Mouse (Mus musculus) layer of hippocampus, adult 8-10 months (tissue): ENCODE measurements at regions not wholly inside any gene's neighbourhood (a gene's known extent, or its start where the extent isn't known, plus 50 kb on each side); places are given as distances from the start of the nearest gene placed in this dataset.
A peak's percentile ranks its signal among the peaks of the same experiment; 100 is the strongest.

ENCODE experiments used
- DNase-seq, 2 experiments: peaks; one replicate each; pipeline ENCODE4 v3.0.0; 2022; ENCODE audit warnings: low spot score in 2 of 2

DNA sequence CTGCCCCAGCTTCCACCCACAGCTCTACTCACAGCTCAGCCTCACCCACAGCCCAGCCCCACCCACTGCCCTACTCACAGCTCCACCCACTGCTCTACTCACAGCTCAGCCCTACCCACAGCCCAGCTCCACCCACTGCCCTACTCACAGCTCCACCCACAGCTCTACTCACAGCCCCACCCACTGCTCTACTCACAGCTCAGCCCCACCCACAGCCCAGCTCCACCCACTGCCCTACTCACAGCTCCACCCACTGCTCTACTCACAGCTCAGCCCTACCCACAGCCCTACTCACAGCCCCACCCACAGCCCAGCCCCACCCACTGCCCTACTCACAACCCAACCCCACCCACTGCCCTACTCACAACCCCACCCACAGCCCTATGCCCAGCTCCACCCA, 56.5 kb upstream of the Phox2b start:
- DNase-seq, result no peak

DNA sequence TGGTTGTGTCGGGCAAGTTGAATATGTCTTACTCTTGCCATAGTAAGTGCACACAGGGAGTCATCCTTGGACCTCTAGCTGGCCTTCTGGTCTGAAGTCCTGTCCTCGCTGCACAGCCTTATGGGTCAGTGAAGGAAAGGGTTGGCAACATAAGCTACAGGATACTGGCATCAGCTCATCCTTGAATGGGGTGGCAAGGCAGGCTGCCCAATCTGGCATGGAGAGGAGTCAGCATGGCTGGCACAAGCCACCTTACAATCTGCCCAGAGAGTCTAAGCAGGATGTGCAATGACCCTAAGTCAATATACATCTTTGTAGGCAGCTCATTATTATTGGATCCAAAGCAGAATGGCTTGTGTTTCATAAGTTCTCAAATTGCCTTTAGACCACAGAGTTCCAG, 57.8 kb upstream of the Phox2b start:
- no peak for DNase-seq

DNA sequence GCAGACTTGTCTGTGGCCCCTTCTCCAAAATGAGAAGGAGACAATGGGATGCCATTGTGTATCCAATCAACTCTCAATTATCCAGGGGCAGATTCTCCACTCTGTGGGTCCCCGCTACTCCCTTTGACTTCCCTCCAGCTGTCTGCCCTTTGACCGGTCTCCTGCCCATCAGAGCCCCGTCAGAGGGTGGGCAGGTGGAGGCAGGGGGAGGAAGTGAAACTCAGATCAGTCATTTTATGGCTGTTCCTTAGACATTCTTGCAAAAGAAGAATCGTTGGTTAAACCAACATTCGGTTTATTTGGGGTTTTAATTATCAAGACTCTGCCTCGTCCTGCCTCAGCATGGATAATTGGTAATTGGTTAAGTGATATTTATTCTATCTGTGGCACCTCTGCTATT, 77.7 kb upstream of the Phox2b start:
- DNase-seq, result no peak

DNA sequence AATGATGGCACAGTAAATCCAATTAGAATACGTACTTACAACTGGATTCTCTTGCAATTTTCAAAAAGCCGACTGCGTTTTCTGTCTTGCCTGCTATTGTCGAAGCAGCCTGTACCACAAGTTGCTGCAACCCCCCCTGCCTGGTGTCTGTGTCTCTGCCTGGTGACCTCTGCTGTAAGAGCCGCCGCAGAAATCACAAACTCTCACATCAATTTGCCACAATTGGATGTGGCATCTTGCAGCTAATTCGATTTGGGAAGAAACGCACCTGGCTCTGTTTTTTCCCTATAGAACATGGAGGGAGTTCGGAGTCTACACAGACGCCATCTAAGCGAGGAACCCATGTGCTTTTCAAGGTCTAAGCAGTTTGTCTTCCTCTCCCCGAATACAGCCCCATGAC, 80.1 kb upstream of the Phox2b start:
- DNase-seq, result no peak

DNA sequence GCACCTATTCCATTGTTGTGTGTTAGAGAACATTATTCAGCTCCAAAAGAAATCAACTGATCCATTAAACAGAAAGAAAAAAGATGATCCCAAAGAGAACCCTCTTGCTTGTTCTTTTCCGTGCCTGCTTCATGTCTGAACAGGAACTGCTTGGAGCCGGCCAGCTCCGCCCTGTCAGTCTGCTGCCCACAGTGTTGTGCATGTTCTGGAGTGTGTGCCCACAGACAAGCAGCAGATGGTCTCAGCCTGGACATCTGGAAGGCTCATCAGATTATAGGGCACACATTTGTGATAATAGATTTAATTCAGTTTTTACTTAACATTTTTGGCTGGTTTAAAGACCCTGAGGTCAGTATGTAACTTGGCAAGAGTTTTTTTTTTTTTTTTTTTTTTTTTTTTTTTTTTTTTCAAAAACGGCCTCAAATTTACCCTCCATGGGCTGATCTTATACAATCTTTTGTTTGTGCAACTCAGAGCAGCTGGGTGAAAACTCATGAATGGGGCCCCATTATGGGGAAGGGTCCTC, 70.9 kb upstream of the Tmem33 start:
- DNase-seq, result peak; percentile 13 to 52

DNA sequence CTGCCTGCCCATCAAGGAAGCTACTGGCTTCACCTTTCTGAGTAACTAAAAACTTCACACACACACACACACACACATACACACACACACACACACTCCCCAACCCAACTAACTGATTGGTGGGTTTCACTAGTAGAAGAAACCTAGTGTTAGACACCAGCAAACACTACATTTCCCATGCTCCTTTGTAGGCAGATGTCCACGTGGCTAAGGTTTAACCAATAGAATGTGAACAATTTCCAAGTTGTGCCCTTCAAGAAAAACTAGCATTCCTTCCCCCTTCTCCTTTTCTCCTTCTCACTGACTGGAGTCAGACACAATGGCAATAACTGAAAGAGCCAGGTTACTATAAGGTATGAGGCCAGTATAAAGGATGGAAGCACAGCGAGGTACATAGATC, 66.3 kb upstream of the Tmem33 start:
- no peak for DNase-seq

DNA sequence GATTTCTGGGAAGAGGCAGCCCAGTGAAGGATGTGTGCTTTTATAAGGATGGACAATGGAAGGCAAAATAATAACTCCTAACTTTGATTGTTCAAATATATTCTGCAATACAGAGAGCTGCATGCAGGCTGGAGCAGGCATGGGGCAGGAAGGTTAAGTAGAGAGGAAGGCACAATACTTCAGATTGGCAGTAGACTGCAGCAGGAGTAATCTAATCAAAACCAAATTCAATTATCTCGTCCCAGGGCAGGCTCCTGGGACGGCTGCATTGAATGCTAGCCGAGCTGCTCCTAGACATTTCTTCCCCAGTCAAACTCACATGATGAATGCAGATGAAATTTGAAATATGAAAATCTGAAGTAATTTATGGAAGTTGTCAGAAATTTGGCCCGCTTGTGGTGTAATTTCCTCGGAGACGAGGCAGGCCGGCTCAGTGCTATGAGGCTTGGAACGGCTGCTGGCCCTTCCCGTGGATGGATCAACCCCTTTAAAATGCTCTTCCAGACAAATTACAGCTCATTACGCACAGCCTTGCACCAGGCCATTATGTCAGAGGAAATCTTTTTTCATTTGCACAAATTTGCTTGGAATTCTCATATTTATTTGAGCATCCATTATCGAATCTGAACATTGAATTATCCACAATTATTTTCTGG, 55.2 kb upstream of the Tmem33 start:
- no peak for DNase-seq
